Mouse (Mus musculus) heart, embryonic 16.5 days (tissue): ENCODE measurements around the gene Gm17174. TPM values are rescaled to one million over a fixed set of nuclear protein-coding genes. Genes with fewer than 3 reads are reported as not detected.
"Not testable (repeated sequence)": the region's sequence is repeated elsewhere in the genome, so short reads cannot be mapped to it uniquely, and the experiment has no call there.

ENCODE experiments used
- ATAC-seq: fragments of 200-750 bp; cut with Nextera tagmentation; replicated peaks from 2 replicates; pipeline ENCODE4 v1.8.0; 2017; ENCODE audit warnings: moderate number of reproducible peaks; ENCODE audit not compliant: insufficient read depth, low FRiP score; ENCODE audit errors: extremely low read depth
- H3K27ac ChIP-seq: fragments of 300-500 bp; sonication (generic); 2 replicates; pipeline ENCODE4 v1.5.1; 2014; ENCODE audit warnings: mild to moderate bottlenecking, low read length, control low read depth, moderate library complexity
- H3K27me3 ChIP-seq: fragments of 300-500 bp; sonication (generic); 2 replicates; pipeline ENCODE4 v1.6.1; 2014; ENCODE audit warnings: low read length, mixed read lengths; ENCODE audit not compliant: control insufficient read depth, insufficient read depth
- H3K36me3 ChIP-seq: fragments of 300-500 bp; sonication (generic); 2 replicates; pipeline ENCODE4 v1.6.1; 2014; ENCODE audit not compliant: control insufficient read depth, insufficient read depth
- H3K4me1 ChIP-seq: fragments of 300-500 bp; sonication (generic); 2 replicates; pipeline ENCODE4 v1.6.1; 2014; ENCODE audit warnings: low read length, mixed read lengths; ENCODE audit not compliant: control insufficient read depth, insufficient read depth
- H3K4me2 ChIP-seq: fragments of 300-500 bp; sonication (generic); 2 replicates; pipeline ENCODE4 v1.6.1; 2014; ENCODE audit warnings: low read depth, mild to moderate bottlenecking, control low read depth, low read length
- H3K4me3 ChIP-seq: fragments of 300-500 bp; sonication (generic); 2 replicates; pipeline ENCODE4 v1.5.1; 2014; ENCODE audit warnings: mild to moderate bottlenecking, control low read depth, low read length
- H3K9ac ChIP-seq: fragments of 300-500 bp; sonication (generic); 2 replicates; pipeline ENCODE4 v1.6.1; 2014; ENCODE audit warnings: low read length, control low read depth
- H3K9me3 ChIP-seq: fragments of 300-500 bp; sonication (generic); replicated peaks from 2 replicates; pipeline ENCODE4 v1.6.1; 2016; ENCODE audit warnings: low read length; ENCODE audit not compliant: control insufficient read depth
- WGBS: fragments of 180-500 bp; shearing (Covaris S2); extraction: QIAGEN DNeasy Blood & Tissue Kit; methylation state at CpG from one replicate; pipeline ENCODE4 v1.1.7; 2014; 5-methylcytosine and 5-hydroxymethylcytosine counted together
- polyA plus RNA-seq: library from polyadenylated mRNA; unstranded; fragments of >200 nt; fragmentation: Nextera tagmentation; extraction: Ambion mirVana; gene quantifications from 2 replicates; pipeline ENCODE4 v1.2.1, GENCODE M21; 2015

Gene Gm17174
- polyA plus RNA-seq, result not detected in 2 replicates

DNA sequence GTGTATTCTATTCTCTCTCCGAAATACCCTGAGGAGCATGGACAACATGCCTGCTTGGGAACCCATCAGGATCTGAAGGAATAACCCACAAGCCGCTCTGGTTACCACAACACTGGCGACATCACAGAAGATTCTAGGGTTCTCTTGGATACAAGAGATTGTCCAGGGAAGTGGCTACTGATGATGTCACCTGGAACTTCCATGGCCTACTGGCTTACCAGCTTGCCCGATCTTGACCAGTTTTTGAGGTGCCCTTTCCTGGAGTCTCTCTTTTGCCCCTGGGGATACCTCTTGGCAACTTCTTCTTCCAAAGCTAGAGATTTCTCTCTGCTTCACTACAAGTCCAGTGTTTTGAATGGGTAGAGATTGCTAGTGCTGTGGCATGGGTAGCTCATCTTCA lies at the start of gene Gm17174:
Gene Gm17174 (minus strand): TSS at position 101 of the 400 bp plus-strand sequence.
- H3K36me3 ChIP-seq, H3K4me1 ChIP-seq, H3K9me3 ChIP-seq, H3K27me3 ChIP-seq, H3K27ac ChIP-seq, H3K9ac ChIP-seq, H3K4me2 ChIP-seq, ATAC-seq, H3K4me3 ChIP-seq: not testable (repeated sequence)
- WGBS, result 80% methylated on average over 4 of the region's 4 CpGs

DNA sequence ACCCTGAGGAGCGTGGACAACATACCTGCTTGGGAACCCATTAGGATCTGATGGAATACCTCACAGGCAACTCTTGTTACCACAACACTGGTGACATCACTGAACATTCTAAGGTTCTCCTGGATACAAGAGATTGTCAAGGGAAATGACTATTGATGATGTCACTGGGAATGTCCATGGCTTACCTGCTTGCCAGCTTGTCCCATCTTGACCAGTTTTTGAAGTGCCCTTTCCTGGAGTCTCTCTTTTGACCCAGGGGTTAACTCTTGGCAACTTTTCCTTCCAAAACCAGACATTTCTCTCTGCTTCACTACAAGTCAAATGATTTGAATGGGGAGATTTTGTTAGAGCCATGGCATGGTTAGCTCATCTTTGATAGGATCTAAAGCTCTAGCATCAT lies 43.6 kb upstream of the Gm17174 start, which contains the start of gene Gm4181:
Gene Gm4181 (minus strand): TSS at position 101 of the 400 bp plus-strand sequence.
- ATAC-seq, H3K4me1 ChIP-seq, H3K4me3 ChIP-seq, H3K27ac ChIP-seq, H3K27me3 ChIP-seq, H3K36me3 ChIP-seq, H3K9ac ChIP-seq, H3K4me2 ChIP-seq, H3K9me3 ChIP-seq: not testable (repeated sequence)
- 93% methylated on average over 1 of the region's 1 CpGs for WGBS

DNA sequence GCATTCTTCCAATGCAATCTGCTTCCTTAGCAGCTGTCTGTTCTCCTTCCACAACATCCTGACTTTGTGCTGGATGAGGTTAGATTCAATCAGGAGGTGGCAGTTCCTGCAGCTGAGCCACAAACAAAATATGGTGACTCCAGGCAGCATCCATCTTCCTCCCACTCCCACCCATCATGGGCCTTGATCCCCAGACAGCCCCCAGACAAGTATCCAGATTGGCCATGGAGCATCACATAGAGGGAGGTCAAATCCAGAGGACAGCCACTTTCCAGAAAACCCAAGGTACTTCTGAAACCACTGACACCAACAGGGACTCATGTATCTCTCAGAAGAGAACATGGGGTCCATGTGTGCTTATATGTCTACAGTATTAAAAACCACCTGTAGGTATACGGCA lies 40.5 kb upstream of the Gm17174 start:
- not testable (repeated sequence) for ATAC-seq, H3K9ac ChIP-seq, H3K4me2 ChIP-seq, H3K9me3 ChIP-seq, H3K27me3 ChIP-seq, H3K27ac ChIP-seq, H3K36me3 ChIP-seq, H3K4me3 ChIP-seq, H3K4me1 ChIP-seq
- 95% methylated on average over 1 of the region's 1 CpGs for whole genome bisulfite sequencing

DNA sequence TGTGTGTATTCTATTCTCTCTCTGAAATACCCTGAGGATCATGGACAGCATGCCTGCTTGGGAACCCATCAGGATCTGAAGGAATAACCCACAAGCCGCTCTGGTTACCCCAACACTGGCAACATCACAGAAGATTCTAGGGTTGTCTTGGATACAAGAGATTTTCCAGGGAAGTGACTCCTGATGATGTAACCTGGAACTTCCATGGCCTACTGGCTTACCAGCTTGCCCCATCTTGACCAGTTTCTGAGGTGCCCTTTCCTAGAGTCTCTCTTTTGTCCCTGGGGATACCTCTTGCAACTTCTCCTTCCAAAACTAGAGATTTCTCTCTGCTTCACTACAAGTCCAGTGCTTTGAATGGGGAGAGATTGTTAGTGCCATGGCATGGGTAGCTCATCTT lies 19.3 kb upstream of the Gm17174 start, which contains the start of gene Gm17078:
Gene Gm17078 (minus strand): TSS at position 101 of the 400 bp plus-strand sequence.
- Histone ChIP-seq H3K4me3 (no peak within 1 kb of the TSS), H3K27ac (no peak within 1 kb of the TSS), H3K27me3 (no peaks in the 10 kb centered on the region), H3K4me1 (no peaks in the 10 kb centered on the region), H3K9ac (no peak within 1 kb of the TSS), H3K9me3 (no peaks in the 10 kb centered on the region), H3K4me2 (no peak within 1 kb of the TSS), H3K36me3 (no peaks in the 10 kb centered on the region)
- 76% methylated on average over 1 of the region's 1 CpGs for WGBS
- ATAC-seq, result no peak

DNA sequence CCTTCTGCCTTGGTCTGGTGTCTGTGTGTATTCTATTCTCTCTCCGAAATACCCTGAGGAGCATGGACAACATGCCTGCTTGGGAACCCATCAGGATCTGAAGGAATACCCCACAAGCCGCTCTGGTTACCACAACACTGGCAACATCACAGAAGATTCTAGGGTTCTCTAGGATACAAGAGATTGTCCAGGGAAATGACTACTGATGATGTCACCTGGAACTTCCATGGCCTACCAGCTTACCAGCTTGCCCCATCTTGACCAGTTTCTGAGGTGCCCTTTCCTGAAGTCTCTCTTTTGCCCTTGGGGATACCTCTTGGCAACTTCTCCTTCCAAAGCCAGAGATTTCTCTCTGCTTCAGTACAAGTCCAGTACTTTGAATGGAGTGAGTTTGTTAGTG lies 18.0 kb downstream of the Gm17174 start, which contains the start of gene Gm17175:
Gene Gm17175 (minus strand): TSS at position 101 of the 400 bp plus-strand sequence.
- not testable (repeated sequence) for H3K4me1 ChIP-seq, H3K4me3 ChIP-seq, H3K4me2 ChIP-seq, H3K9me3 ChIP-seq, H3K9ac ChIP-seq, H3K36me3 ChIP-seq, ATAC-seq, H3K27me3 ChIP-seq, H3K27ac ChIP-seq
- 88% methylated on average over 2 of the region's 2 CpGs for WGBS

DNA sequence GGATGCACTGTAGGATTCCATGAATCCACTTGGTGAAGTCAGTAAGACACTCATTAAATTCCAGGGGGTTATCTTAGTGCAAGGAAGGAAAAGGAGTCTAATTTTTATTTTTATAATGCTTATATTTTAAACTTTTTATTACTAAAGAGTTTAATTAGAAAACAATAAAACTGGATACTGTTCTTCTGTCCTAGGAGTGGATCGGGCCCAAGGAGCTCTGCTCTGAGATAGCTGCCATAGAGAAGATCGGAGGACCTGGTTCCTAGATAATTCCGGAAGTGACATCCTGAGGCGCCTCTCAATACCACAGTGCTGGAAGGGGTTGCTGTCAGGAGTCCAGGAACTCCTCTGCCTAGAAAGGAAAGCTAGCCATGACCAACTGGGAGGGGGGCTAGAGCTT lies 39.4 kb downstream of the Gm17174 start, which contains the start of gene Gm5622:
Gene Gm5622 (plus strand): TSS at position 301 of the 400 bp plus-strand sequence.
- Histone ChIP-seq H3K4me2 (no peak within 1 kb of the TSS), H3K36me3 (no peaks in the 10 kb centered on the region), H3K27ac (no peak within 1 kb of the TSS), H3K9ac (no peak within 1 kb of the TSS), H3K9me3 (no peaks in the 10 kb centered on the region), H3K27me3 (no peaks in the 10 kb centered on the region), H3K4me3 (no peak within 1 kb of the TSS), H3K4me1 (no peaks in the 10 kb centered on the region)
- WGBS, result 82% methylated on average over 4 of the region's 4 CpGs
- ATAC-seq, result no peak

Other genes with a start within 250 kb of the Gm17174 start
- not detected in 2 replicates for gene Gm7247, start 230.4 kb downstream of the Gm17174 start, polyA plus RNA-seq
- gene Vmn2r88, start 181.3 kb downstream of the Gm17174 start, polyA plus RNA-seq, result not detected in 2 replicates
- gene Vmn2r89, start 140.3 kb downstream of the Gm17174 start, polyA plus RNA-seq, result not detected in 2 replicates
- gene Gm5622, start 39.3 kb downstream of the Gm17174 start, polyA plus RNA-seq, result not detected in 2 replicates
- not detected in 2 replicates for gene Gm17175, start 18.1 kb downstream of the Gm17174 start, polyA plus RNA-seq
- not detected in 2 replicates for gene Gm17078, start 19.2 kb upstream of the Gm17174 start, polyA plus RNA-seq
- gene Gm4181, start 43.5 kb upstream of the Gm17174 start, polyA plus RNA-seq, result not detected in 2 replicates
- not detected in 2 replicates for gene Gm17079, start 103.3 kb upstream of the Gm17174 start, polyA plus RNA-seq
- not detected in 2 replicates for gene Gm5800, start 125.0 kb upstream of the Gm17174 start, polyA plus RNA-seq
- gene Ang4, start 181.5 kb upstream of the Gm17174 start, polyA plus RNA-seq, result 0.28 TPM in 1 of 2 replicates, not detected in the other
- not detected in 2 replicates for gene AY358078, start 207.9 kb upstream of the Gm17174 start, polyA plus RNA-seq